In genomic region chr6:38702810-38703399, GRCm38 (mm10) we compare ENCODE assay signal across 12 mouse cellular contexts. TPM values are rescaled to one million over a fixed set of nuclear protein-coding genes. Genes with fewer than 3 reads are reported as not detected.
A peak's percentile ranks its signal among the peaks of the same experiment; 100 is the strongest.
DNase-seq lines count a peak whose midpoint lies in the region; ATAC-seq lines count a peak whose summit lies in the region.
"Had no signal": no experiment of that assay in that cellular context is flagged by ENCODE, and none has a peak within 500 bp of the region (broad histone marks: within the 10 kb centered on the region; RNA-seq: fewer than 3 reads in every experiment).

No protein-coding gene starts in this region.

- ATAC-seq in limb, embryonic 12.5 days (ENCODE audit: insufficient number of reproducible peaks, insufficient read depth, low FRiP score, low TSS enrichment, low read depth) = no peak
- no peak for ATAC-seq in megakaryocyte-erythroid progenitor cell, adult 5-6 weeks (replicated peaks; ENCODE audit: low FRiP score, low TSS enrichment, poor library complexity, severe bottlenecking)
- ATAC-seq: forebrain, embryonic 13.5 days had no signal

- no peak overlapping the region for H3K4me3 ChIP-seq in limb, embryonic 12.5 days (replicated peaks)
- H3K4me3 ChIP-seq in limb, embryonic 10.5 days = no peak overlapping the region
- no peak overlapping the region for H3K4me3 ChIP-seq in embryonic facial prominence, embryonic 10.5 days
- H3K4me3 ChIP-seq: forebrain, embryonic 13.5 days; lung, embryonic 15.5 days had no signal

- 51% methylated on average over 6 of the region's 6 CpGs for WGBS in limb, embryonic 12.5 days
- WGBS in limb, embryonic 10.5 days = 59% methylated on average over 6 of the region's 6 CpGs
- 30% methylated on average over 6 of the region's 6 CpGs for WGBS in embryonic facial prominence, embryonic 10.5 days

- no peak overlapping the region for H3K4me2 ChIP-seq in limb, embryonic 12.5 days
- H3K4me2 ChIP-seq: forebrain, embryonic 13.5 days; hindbrain, embryonic 14.5 days; lung, embryonic 15.5 days had no signal

- H3K27me3 ChIP-seq in limb, embryonic 12.5 days = no peaks in the 10 kb centered on the region
- H3K27me3 ChIP-seq in limb, embryonic 10.5 days (ENCODE audit: low read depth, poor library complexity, severe bottlenecking) = no peaks in the 10 kb centered on the region
- no peaks in the 10 kb centered on the region for H3K27me3 ChIP-seq in embryonic facial prominence, embryonic 10.5 days (replicated peaks; ENCODE audit: low read depth, poor library complexity, severe bottlenecking)
- H3K27me3 ChIP-seq: forebrain, embryonic 13.5 days; lung, embryonic 15.5 days had no signal

- no peaks in the 10 kb centered on the region for H3K4me1 ChIP-seq in limb, embryonic 12.5 days (replicated peaks)
- H3K4me1 ChIP-seq in limb, embryonic 10.5 days = no peaks in the 10 kb centered on the region
- peaks cover 31% of the 10 kb centered on the region for H3K4me1 ChIP-seq in embryonic facial prominence, embryonic 10.5 days
- H3K4me1 ChIP-seq: forebrain, embryonic 13.5 days had no signal

- 0 out of 2 replicates have a peak overlapping the region, but pooled peaks have one; percentile 35 for H3K27ac ChIP-seq in limb, embryonic 12.5 days
- H3K27ac ChIP-seq in limb, embryonic 10.5 days = no peak overlapping the region
- 0 out of 2 replicates have a peak overlapping the region, but pooled peaks have one; percentile 8 for H3K27ac ChIP-seq in embryonic facial prominence, embryonic 10.5 days (replicated peaks)
- H3K27ac ChIP-seq: forebrain, embryonic 13.5 days; hindbrain, embryonic 14.5 days; lung, embryonic 15.5 days had no signal

- peak; percentile 63 for DNase-seq in embryo, embryonic 10 days (ENCODE audit: low spot score)
- DNase-seq in embryo, embryonic 9.5 days (ENCODE audit: extremely low spot score) = no peak
- no peak for DNase-seq in limb, embryonic 10.5 days (ENCODE audit: low spot score)
- peak; percentile 47 for DNase-seq in embryonic facial prominence, embryonic 10.5 days (ENCODE audit: low spot score)
- DNase-seq in kidney, postnatal 25 days = peak; percentile 65 to 74
- DNase-seq in right cerebral cortex, postnatal 14 days = no peak
- DNase-seq: cerebellum, postnatal 36 days had no signal

- H3K9me3 ChIP-seq in limb, embryonic 12.5 days = no peaks in the 10 kb centered on the region
- no peaks in the 10 kb centered on the region for H3K9me3 ChIP-seq in limb, embryonic 10.5 days (replicated peaks)
- H3K9me3 ChIP-seq in embryonic facial prominence, embryonic 10.5 days = no peaks in the 10 kb centered on the region
- H3K9me3 ChIP-seq: forebrain, embryonic 13.5 days; lung, embryonic 15.5 days had no signal

- no peak overlapping the region for H3K9ac ChIP-seq in limb, embryonic 12.5 days (replicated peaks)
- H3K9ac ChIP-seq: forebrain, embryonic 13.5 days; hindbrain, embryonic 14.5 days; lung, embryonic 15.5 days had no signal

- H3K36me3 ChIP-seq in limb, embryonic 12.5 days = peaks cover 94% of the 10 kb centered on the region
- H3K36me3 ChIP-seq in limb, embryonic 10.5 days = peaks cover 92% of the 10 kb centered on the region
- H3K36me3 ChIP-seq in embryonic facial prominence, embryonic 10.5 days (replicated peaks) = peaks cover 96% of the 10 kb centered on the region

RNA-seq across cellular contexts. Expression of gene Clec2l, which starts 40.0 kb away (rescaled TPM):
- polyA plus RNA-seq in limb, embryonic 12.5 days (2016; fragmentation: Nextera tagmentation; extraction: Ambion mirVana) = 1.9 and 2.8 TPM in 2 replicates
- 0.35 and 0.40 TPM in 2 replicates for polyA plus RNA-seq in limb, embryonic 10.5 days (2016; fragmentation: Nextera tagmentation; extraction: Ambion mirVana)
- 0.82 and 0.97 TPM in 2 replicates for polyA plus RNA-seq in embryonic facial prominence, embryonic 10.5 days (2016; fragmentation: Nextera tagmentation; extraction: Ambion mirVana)
- total RNA-seq in megakaryocyte-erythroid progenitor cell, adult 5-6 weeks (2014; fragmentation: Nextera tagmentation) = not detected in 2 replicates
- not detected in 2 replicates for total RNA-seq in megakaryocyte-erythroid progenitor cell, adult 5-6 weeks (2017)

Comparison
In these comparisons a context has a peak if more than half of its experiments do, and no peak if none do; other contexts are left out.
1. DNase-seq: peak in embryo, embryonic 10 days (single experiment), embryonic facial prominence, embryonic 10.5 days (single experiment) and kidney, postnatal 25 days (2 of 2); none in embryo, embryonic 9.5 days (single experiment), limb, embryonic 10.5 days (single experiment) and right cerebral cortex, postnatal 14 days (single experiment).